Mouse (Mus musculus) forebrain, embryonic 13.5 days (tissue): ENCODE data around the gene Nxpe5. TPM values are rescaled to one million over a fixed set of nuclear protein-coding genes. Genes with fewer than 3 reads are reported as not detected.

Experiments
- ATAC-seq: fragments of 200-750 bp; cut with Nextera tagmentation; 2 replicates; pipeline ENCODE4 v1.8.0; 2017
- H3K27ac ChIP-seq: fragments of 300-500 bp; sonication (generic); 2 replicates; pipeline ENCODE4 v1.5.1; 2015; ENCODE audit warnings: inconsistent platforms, mild to moderate bottlenecking, moderate library complexity
- H3K27me3 ChIP-seq: fragments of 300-500 bp; sonication (generic); 2 replicates; pipeline ENCODE4 v1.6.1; 2015; ENCODE audit warnings: mild to moderate bottlenecking, inconsistent platforms
- H3K36me3 ChIP-seq: fragments of 300-500 bp; sonication (generic); 2 replicates; pipeline ENCODE4 v1.6.1; 2015; ENCODE audit warnings: mild to moderate bottlenecking, inconsistent platforms; ENCODE audit not compliant: poor library complexity, severe bottlenecking
- H3K4me1 ChIP-seq: fragments of 300-500 bp; sonication (generic); 2 replicates; pipeline ENCODE4 v1.6.1; 2015; ENCODE audit warnings: inconsistent platforms
- H3K4me2 ChIP-seq: fragments of 300-500 bp; sonication (generic); 2 replicates; pipeline ENCODE4 v1.6.1; 2015; ENCODE audit warnings: inconsistent platforms, mild to moderate bottlenecking, moderate library complexity
- H3K4me3 ChIP-seq: fragments of 300-500 bp; sonication (generic); 2 replicates; pipeline ENCODE4 v1.5.1; 2015; ENCODE audit warnings: mild to moderate bottlenecking, inconsistent platforms
- H3K9ac ChIP-seq: fragments of 300-500 bp; sonication (generic); 2 replicates; pipeline ENCODE4 v1.6.1; 2015; ENCODE audit warnings: mild to moderate bottlenecking, inconsistent platforms
- H3K9me3 ChIP-seq: fragments of 300-500 bp; sonication (generic); replicated peaks from 2 replicates; pipeline ENCODE4 v1.6.1; 2016; ENCODE audit warnings: inconsistent platforms
- WGBS: fragments of 180-500 bp; shearing (Covaris S2); methylation state at CpG from one replicate; pipeline ENCODE4 v1.1.7; 2015; 5-methylcytosine and 5-hydroxymethylcytosine counted together
- polyA plus RNA-seq: library from polyadenylated mRNA; unstranded; fragments of >200 nt; fragmentation: Nextera tagmentation; extraction: Ambion mirVana; gene quantifications from 2 replicates; pipeline ENCODE4 v1.2.1, GENCODE M21; 2015

Gene Nxpe5
- polyA plus RNA-seq, 1 experiment from 2014 or later = not detected

DNA sequence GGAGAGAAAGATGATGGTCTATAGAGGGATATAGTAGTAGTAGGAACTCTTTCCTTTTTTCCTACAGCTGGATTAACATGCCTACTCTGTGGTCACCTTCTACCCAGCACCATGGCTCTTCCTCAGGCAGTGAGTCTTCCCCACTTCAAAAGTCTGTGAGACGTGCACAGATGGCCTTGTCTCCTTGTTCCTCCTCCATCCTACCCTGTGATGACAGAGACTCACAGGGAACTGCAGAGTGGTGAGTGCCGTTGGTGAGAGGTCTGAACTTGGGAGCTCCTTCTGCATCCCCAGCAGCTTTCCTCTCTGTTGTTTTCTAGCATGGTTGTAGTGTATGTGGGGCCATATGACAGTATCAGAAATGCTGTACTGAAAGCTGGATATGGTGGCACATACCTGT lies 56.1 kb downstream of the Nxpe5 start:
- WGBS = 84% methylated on average over 2 of the region's 2 CpGs
- ATAC-seq = no peak

DNA sequence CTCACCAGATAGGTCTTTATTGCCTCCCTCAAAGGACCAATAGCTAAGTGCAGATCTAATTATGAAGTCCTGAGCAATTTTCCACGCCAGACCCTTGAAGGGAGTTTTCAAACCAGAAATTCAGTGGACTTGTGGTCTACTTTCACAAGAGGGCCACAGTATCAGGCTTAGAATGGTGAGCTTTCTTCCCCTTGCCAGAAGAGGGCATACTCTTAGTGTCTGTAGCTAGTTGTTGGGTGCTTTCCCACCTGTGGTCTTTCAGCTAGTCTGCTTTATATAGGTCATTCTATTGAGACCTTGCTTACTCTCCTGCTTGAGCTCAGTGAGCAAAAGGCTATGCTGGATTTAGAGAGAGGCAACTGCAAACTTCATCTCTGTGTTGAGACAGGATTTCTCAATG lies 57.8 kb downstream of the Nxpe5 start:
- no peak for ATAC-seq
- H3K27me3 ChIP-seq = no peaks in the 10 kb centered on the region
- H3K4me1 ChIP-seq = peaks cover 7% of the 10 kb centered on the region
- peaks cover 8% of the 10 kb centered on the region; the same call in 1 of the 2 replicates for H3K9me3 ChIP-seq
- H3K9ac ChIP-seq = no peak overlapping the region
- WGBS = 65% methylated on average over 1 of the region's 1 CpGs
- H3K4me3 ChIP-seq = no peak overlapping the region
- H3K4me2 ChIP-seq = no peak overlapping the region
- no peak overlapping the region for H3K27ac ChIP-seq
- no peaks in the 10 kb centered on the region for H3K36me3 ChIP-seq

More for the DNA sequence above, 56.1 kb downstream of the Nxpe5 start:
- Histone ChIP-seq H3K36me3 (peaks cover 13% of the 10 kb centered on the region), H3K27me3 (no peaks in the 10 kb centered on the region), H3K4me2 (no peak overlapping the region), H3K9ac (no peak overlapping the region), H3K4me1 (peaks cover 24% of the 10 kb centered on the region), H3K9me3 (peaks cover 8% of the 10 kb centered on the region; the same call in 1 of the 2 replicates), H3K4me3 (no peak overlapping the region), H3K27ac (no peak overlapping the region)

GRCm38 (mm10) chr5:138287861-138288260 lies 62.2 kb downstream of the Nxpe5 start:
- Histone ChIP-seq H3K36me3 (no peaks in the 10 kb centered on the region), H3K4me1 (no peaks in the 10 kb centered on the region), H3K9ac (no peak overlapping the region), H3K27me3 (no peaks in the 10 kb centered on the region), H3K9me3 (no peaks in the 10 kb centered on the region), H3K4me3 (no peak overlapping the region), H3K27ac (no peak overlapping the region), H3K4me2 (no peak overlapping the region)
- 71% methylated on average over 3 of the region's 3 CpGs for WGBS
- ATAC-seq = no peak

DNA sequence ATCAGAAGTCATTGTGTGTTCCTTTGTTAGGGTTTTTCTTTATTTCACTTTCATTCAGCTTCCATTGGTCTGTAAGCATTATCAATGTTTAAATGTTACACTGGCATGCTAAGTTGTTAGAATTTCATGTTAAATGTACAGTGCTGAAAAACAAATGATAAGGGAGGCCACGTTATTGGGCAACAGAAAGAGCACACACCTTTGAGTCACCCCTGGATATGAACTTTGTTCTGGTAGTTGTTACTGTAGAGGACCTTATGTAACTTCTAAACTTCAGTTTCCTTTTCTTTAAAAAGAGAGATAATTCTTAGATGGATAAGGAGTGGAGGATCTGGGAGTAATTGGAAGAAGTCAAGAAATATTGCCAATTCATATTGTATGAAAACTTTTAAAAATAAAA lies 65.9 kb downstream of the Nxpe5 start:
- H3K4me1 ChIP-seq = no peaks in the 10 kb centered on the region
- no peaks in the 10 kb centered on the region for H3K27me3 ChIP-seq
- ATAC-seq = no peak
- no peak overlapping the region for H3K4me2 ChIP-seq
- no peaks in the 10 kb centered on the region for H3K9me3 ChIP-seq
- H3K36me3 ChIP-seq = no peaks in the 10 kb centered on the region
- H3K27ac ChIP-seq = no peak overlapping the region
- no peak overlapping the region for H3K4me3 ChIP-seq
- WGBS = 86% methylated on average over 1 of the region's 1 CpGs
- H3K9ac ChIP-seq = no peak overlapping the region

DNA sequence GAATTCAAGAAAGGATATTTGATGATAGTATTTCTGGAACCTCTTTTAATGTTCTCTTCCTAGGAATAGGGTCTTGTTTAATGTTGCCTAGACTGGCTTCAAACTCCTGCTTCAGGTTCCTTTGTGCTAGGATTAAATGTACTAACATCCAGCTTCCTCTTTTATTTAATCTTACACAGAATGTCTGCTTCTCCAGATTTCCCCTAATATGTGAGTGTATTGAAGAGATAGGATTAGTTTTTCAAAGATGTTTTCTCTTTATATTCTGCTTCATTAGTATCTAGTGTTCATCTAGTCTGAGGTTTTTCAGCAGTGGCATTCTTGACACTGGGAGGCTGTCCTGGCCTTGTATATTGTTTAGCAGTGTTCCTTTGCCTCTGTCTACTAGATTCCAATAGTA lies 68.5 kb downstream of the Nxpe5 start:
- Histone ChIP-seq H3K4me1 (no peaks in the 10 kb centered on the region), H3K9ac (no peak overlapping the region), H3K36me3 (no peaks in the 10 kb centered on the region), H3K9me3 (no peaks in the 10 kb centered on the region), H3K27me3 (no peaks in the 10 kb centered on the region), H3K4me3 (no peak overlapping the region), H3K27ac (no peak overlapping the region), H3K4me2 (no peak overlapping the region)
- no peak for ATAC-seq

DNA sequence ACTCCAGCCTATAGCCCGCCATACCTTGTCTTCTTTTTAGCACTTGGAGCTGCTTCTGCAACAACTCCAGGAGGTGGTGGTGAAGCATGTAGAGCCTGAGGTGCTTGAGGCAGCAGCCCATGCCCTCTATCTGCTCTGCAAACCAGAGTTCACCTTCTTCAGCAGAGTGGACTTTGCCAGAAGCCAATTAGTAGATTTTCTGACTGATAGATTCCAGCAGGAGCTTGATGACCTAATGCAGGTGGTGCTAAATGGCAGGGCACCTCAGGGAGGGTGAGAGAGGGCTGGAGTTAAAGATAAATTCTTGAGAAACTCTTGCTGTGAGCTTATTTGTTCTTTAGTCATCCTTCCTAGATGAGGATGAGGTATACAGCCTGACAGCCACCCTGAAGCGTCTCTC lies 73.9 kb downstream of the Nxpe5 start:
- Histone ChIP-seq H3K4me3 (no peak overlapping the region), H3K36me3 (no peaks in the 10 kb centered on the region), H3K4me1 (no peaks in the 10 kb centered on the region), H3K9me3 (no peaks in the 10 kb centered on the region), H3K27ac (no peak overlapping the region), H3K4me2 (no peak overlapping the region), H3K27me3 (no peaks in the 10 kb centered on the region), H3K9ac (no peak overlapping the region)
- ATAC-seq = no peak
- 89% methylated on average over 2 of the region's 2 CpGs for WGBS

Other genes starting within 250 kb of the Nxpe5 start
- not detected in 2 replicates for gene Azgp1, start 244.4 kb upstream of the Nxpe5 start, polyA plus RNA-seq
- gene Smok3a, start 204.6 kb upstream of the Nxpe5 start, polyA plus RNA-seq = not detected in 2 replicates
- gene Smok3b, start 204.5 kb upstream of the Nxpe5 start, polyA plus RNA-seq = not detected in 2 replicates
- gene Smok3c, start 172.7 kb upstream of the Nxpe5 start, polyA plus RNA-seq = not detected in 2 replicates
- gene Zkscan1, start 140.8 kb upstream of the Nxpe5 start, polyA plus RNA-seq = 24.7 and 27.5 TPM in 2 replicates
- 111 and 123 TPM in 2 replicates for gene Zscan21, start 109.0 kb upstream of the Nxpe5 start, polyA plus RNA-seq
- gene Zfp113, start 70.2 kb upstream of the Nxpe5 start, polyA plus RNA-seq = 46.1 and 49.5 TPM in 2 replicates
- 308 and 315 TPM in 2 replicates for gene Cops6, start 64.8 kb upstream of the Nxpe5 start, polyA plus RNA-seq
- gene Ap4m1, start 53.9 kb upstream of the Nxpe5 start, polyA plus RNA-seq = 29.2 and 29.7 TPM in 2 replicates
- gene Mcm7, start 53.5 kb upstream of the Nxpe5 start, polyA plus RNA-seq = 258 and 276 TPM in 2 replicates
- 115 and 121 TPM in 2 replicates for gene Taf6, start 38.4 kb upstream of the Nxpe5 start, polyA plus RNA-seq
- gene Cnpy4, start 38.4 kb upstream of the Nxpe5 start, polyA plus RNA-seq = 48.1 and 48.2 TPM in 2 replicates
- gene Mblac1, start 31.6 kb upstream of the Nxpe5 start, polyA plus RNA-seq = 10.8 and 12.2 TPM in 2 replicates
- 67.4 TPM in 2 replicates for gene Lamtor4, start 29.6 kb downstream of the Nxpe5 start, polyA plus RNA-seq
- 9.1 and 10.0 TPM in 2 replicates for gene BC037034, start 38.1 kb downstream of the Nxpe5 start, polyA plus RNA-seq
- 1.6 and 2.8 TPM in 2 replicates for gene Gal3st4, start 46.9 kb downstream of the Nxpe5 start, polyA plus RNA-seq
- gene Gm43720, start 54.1 kb downstream of the Nxpe5 start, polyA plus RNA-seq = 0.09 and 0.18 TPM in 2 replicates
- gene Gpc2, start 54.1 kb downstream of the Nxpe5 start, polyA plus RNA-seq = 137 and 160 TPM in 2 replicates
- 2.4 and 2.9 TPM in 2 replicates for gene Stag3, start 54.3 kb downstream of the Nxpe5 start, polyA plus RNA-seq
- gene Pvrig, start 116.1 kb downstream of the Nxpe5 start, polyA plus RNA-seq = not detected in 2 replicates
- 69.2 and 74.6 TPM in 2 replicates for gene Zfp157, start 215.6 kb downstream of the Nxpe5 start, polyA plus RNA-seq